Mouse (Mus musculus) hindlimb bud, embryonic 11.5 days (tissue): ENCODE measurements at regions not wholly inside any gene's neighbourhood (a gene's known extent, or its start where the extent isn't known, plus 50 kb on each side); places are given as distances from the start of the nearest gene placed in this dataset.

Source experiments
- DNase-seq: peaks from one replicate; pipeline ENCODE4 v3.0.0-alpha.2; 2012; ENCODE audit warnings: low read depth, low spot score; ENCODE audit errors: extremely low spot score

GRCm38 (mm10) chr10:99632250-99632985, 127.0 kb downstream of the Csl start:
- DNase-seq = no peak

DNA sequence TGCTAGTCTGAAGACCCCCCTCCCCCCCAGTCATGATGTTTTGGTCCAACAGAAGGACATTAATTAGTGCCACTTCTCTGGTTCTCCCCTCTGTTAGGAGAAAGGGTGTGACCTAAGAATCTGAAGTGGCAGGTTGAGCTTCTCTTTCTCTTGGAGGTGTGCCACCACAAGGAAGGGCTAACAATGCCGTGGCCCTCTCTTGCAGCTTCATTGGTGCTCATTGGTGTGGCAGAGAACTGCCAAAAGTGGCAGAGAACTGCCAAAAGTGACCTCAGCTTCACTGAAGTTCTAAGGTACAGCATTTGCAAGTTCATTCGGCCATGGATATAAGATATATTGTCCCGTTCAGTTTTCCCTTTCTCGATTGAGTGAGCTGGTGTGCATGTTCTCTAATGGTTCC, 123.7 kb downstream of the Csl start:
- DNase-seq = no peak

GRCm38 (mm10) chr10:99639022-99639421, 120.4 kb downstream of the Csl start:
- DNase-seq = no peak

- DNase-seq = no peak
Observed at GRCm38 (mm10) chr10:99639469-99639868, 120.0 kb downstream of the Csl start.

DNA sequence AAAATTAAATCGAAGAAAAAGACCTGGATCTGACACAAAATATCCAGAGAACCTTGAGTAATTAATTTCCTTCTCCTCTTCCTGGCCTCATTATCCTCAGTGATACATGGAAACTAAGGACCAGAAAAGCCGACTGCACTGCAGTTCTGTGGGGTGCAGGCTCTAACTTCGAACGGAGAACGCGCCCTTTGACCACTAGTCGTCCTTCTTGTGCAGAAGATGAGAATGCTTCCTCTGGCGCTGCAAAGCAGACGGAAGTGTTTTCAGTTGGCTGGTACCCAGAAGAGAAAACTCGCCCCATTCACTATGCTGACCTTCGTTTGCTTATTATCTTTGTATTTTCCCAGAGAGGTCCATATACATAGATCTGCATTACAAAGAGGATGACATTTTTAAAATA, 117.7 kb downstream of the Csl start:
- peak; percentile 41 for DNase-seq

- no peak for DNase-seq
Observed at GRCm38 (mm10) chr10:99642201-99642827, 117.1 kb downstream of the Csl start.

- no peak for DNase-seq
Observed at GRCm38 (mm10) chr10:99644981-99645380, 114.5 kb downstream of the Csl start.

DNA sequence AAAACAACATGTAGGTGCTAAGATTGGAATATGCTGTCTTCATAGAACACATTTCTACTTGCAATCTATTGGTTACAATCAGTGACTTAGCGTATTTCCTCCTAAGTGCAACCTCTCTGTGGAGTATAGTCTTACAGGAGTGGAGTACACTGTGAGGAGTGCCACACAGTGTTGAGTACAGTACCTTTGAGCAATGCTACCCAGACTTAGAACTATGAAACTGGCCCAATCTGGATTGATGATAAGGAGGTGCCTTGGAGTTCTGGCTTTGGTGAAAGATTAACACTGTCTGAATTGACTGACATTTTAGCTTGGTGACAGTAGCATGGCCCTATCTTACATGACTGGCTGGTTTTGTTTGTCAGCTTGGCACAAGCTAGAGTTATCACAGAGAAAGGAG, 107.4 kb downstream of the Csl start:
- no peak for DNase-seq

- DNase-seq = no peak
Observed at GRCm38 (mm10) chr10:99654284-99654683, 105.2 kb downstream of the Csl start.

GRCm38 (mm10) chr10:99676557-99677098, 82.8 kb downstream of the Csl start:
- no peak for DNase-seq

DNA sequence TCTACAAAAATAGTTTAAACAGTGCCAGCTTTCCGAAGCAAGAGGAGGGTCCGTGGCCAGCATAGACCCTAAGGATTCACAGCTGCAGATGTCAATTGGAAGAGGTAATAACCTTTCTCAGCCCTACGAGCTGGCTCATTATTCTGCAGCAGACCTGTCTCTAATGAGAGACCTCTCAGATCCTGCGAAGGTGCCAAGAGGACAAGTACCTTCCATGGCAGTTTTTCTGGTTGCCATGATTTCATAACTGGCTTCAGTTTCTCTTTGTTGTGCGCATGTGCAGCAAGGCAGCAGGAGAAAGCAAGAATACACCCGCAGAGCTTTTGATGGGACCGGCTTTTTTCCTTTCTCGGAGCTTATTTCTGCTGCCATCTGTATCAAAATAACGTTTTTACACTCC, 81.4 kb downstream of the Csl start:
- DNase-seq = no peak

DNA sequence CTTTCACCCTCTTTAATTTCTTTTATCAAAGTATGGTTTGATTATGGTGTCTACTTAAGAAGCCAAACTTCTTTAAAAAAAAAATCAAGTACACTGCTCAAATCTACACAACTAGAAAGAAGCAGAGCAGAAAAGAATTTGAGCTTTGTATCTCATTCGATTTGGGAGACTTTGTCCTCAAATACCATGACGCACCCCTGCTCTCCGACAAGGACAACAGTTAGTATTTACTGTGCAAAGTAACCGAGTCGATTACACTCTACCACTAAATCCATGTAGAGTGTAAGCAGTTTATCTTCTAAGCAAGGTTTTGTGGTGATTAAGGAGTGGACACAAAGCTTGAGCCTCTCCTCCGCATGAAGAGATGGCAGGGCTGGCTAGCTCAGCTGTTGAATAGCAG, 79.6 kb downstream of the Csl start:
- DNase-seq = no peak

DNA sequence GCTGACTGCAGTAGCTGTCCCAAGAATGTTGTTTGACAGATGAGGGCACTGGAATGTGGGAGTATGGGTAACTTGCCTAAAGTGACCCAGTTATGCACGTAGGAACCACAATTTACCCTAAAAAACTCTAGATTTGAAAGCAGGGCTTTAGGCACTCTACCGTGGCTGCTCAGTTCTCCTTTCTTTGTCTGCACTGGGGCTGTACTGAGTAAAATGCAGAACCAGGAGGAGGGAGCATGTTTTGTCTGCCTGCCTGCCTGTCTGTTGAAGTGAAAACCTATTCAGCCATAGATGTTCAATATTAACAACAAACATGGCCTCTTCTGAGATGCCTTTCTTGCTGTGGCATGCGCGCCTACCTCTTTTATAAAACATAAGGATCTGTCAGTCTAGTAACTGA, 77.5 kb downstream of the Csl start:
- no peak for DNase-seq

GRCm38 (mm10) chr10:99682350-99682749, 77.1 kb downstream of the Csl start:
- no peak for DNase-seq

- DNase-seq = no peak
Observed at GRCm38 (mm10) chr10:99683310-99683709, 76.1 kb downstream of the Csl start.

DNA sequence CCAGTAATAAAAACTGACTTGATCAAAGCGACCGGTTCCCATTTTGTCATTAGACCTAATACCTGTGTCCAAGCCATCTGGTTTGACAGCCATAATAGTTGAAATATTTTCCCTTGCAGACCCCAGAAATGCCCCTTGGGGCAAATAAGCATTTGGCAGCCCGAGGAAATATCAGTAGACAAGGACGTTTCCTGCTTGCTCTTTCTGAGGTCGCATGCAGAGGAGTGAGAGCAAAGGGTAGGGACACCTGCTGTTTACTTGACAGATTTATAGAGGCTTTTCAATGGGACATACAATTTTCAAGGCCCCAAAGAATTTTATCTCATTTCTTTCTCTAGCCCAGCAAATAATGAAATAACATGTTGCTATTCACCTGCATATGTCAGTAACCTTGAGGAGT, 73.5 kb downstream of the Csl start:
- peak; percentile 28 for DNase-seq

DNA sequence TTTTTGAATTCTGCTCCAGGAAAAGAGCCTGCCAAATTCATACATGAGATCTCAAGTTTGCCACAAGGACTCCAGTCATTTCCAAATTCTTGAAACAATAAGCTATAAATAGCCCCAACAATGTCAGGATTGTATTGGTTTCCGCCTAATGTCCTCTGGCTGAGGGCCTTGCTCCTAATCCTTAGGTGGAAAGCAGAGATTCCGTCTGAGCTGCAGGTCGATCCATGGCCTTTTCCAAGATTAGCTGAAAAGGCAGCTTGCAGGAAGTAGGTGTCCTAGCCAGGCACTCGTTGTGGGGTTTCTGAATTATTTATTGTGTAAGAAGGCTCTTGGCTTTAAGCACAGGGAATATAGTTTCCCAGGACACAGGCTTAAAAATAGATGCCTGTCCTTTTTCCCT, 72.4 kb downstream of the Csl start:
- DNase-seq = no peak

DNA sequence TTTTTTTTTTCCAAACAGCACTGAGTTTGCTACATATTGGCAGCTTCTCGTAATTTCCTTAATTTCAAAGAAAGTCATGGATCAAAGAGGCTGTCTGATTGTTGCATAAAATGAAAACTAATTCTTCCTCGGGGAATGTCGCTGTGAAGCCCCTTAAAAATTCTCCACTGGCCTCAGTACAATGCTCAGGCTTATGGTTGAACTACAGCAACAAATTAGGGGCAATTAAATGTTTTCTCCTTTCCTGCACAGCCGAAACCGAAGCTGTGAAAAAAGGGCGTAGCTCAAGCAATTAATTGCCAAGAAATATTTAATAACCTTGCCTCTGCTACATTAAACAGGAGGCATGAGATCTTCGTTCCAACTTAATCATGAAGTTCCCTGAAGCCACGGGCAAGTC, 61.8 kb downstream of the Csl start:
- DNase-seq = no peak

DNA sequence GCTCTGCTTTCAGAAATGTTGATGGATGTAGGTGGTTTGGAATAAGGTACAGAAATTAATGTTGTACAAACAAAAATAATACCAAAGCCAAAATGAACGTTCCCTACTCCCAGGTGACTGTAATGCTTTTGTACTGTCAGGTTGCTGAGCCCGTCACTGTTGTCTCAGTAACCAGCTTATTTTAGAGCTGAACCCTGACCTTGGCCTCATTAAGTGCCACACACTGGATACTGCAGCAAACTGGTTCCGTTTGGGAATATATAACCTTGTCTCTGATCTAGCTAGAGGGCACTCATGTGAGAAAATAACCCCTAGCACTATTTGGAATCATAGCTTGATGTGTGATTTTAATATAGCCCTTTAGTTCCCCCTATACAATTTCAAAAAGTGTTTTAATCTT, 60.0 kb downstream of the Csl start:
- DNase-seq = no peak

GRCm38 (mm10) chr10:99700052-99700777, 59.2 kb downstream of the Csl start:
- DNase-seq = no peak
